Mouse (Mus musculus) heart, postnatal 36 days (tissue): ENCODE measurements at regions not wholly inside any gene's neighbourhood (a gene's known extent, or its start where the extent isn't known, plus 50 kb on each side); places are given as distances from the start of the nearest gene placed in this dataset.
A peak's percentile ranks its signal among the peaks of the same experiment; 100 is the strongest.

Source experiments
- DNase-seq, 2 experiments: peaks; one replicate each; pipeline ENCODE4 v3.0.0; 2021 to 2022
- intact Hi-C: fragments of 180-260 bp; cut with DNase I; formaldehyde crosslinking; loops from one replicate; pipeline ENCODE4 v1.15.1; 2025

GRCm38 (mm10) chr13:37559706-37560313 is 214.8 kb downstream of the Ly86 start:
- intact Hi-C loops = loop anchor here (5.0 kb wide), 1 partner anchor 42 kb away; no protein-coding TSS in a partner anchor
- no peak for DNase-seq

GRCm38 (mm10) chr13:37560387-37560786 is 215.4 kb downstream of the Ly86 start:
- peak in 1 of 2 experiments; percentile 36 for DNase-seq
- intact Hi-C loops = loop anchor here (5.0 kb wide), 1 partner anchor 42 kb away; no protein-coding TSS in a partner anchor

- intact Hi-C loops = loop anchor here (5.0 kb wide), 1 partner anchor 42 kb away; no protein-coding TSS in a partner anchor
- DNase-seq = no peak
These were observed 215.8 kb downstream of the Ly86 start for GRCm38 (mm10) chr13:37560800-37561199.

GRCm38 (mm10) chr13:37561437-37561836 is 216.4 kb downstream of the Ly86 start:
- no peak for DNase-seq
- intact Hi-C loops = loop anchor here (5.0 kb wide), 1 partner anchor 41 kb away; no protein-coding TSS in a partner anchor

- DNase-seq = peak; percentile 47 to 56
- intact Hi-C loops = loop anchor here (5.0 kb wide), 1 partner anchor 40 kb away; no protein-coding TSS in a partner anchor
These were observed 216.1 kb upstream of the Rreb1 start for GRCm38 (mm10) chr13:37562141-37562540.

GRCm38 (mm10) chr13:37562652-37563051 is 215.5 kb upstream of the Rreb1 start:
- peak in 1 of 2 experiments; percentile 44 for DNase-seq
- intact Hi-C loops = loop anchor here (5.0 kb wide), 1 partner anchor 40 kb away; no protein-coding TSS in a partner anchor

- intact Hi-C loops = no loop called here
- DNase-seq = no peak
These were observed 209.1 kb upstream of the Rreb1 start for GRCm38 (mm10) chr13:37569051-37569450.

GRCm38 (mm10) chr13:37569486-37569885 is 208.7 kb upstream of the Rreb1 start:
- no peak for DNase-seq
- intact Hi-C loops = no loop called here

- DNase-seq = no peak
- intact Hi-C loops = no loop called here
These were observed 205.2 kb upstream of the Rreb1 start for GRCm38 (mm10) chr13:37572983-37573382.

GRCm38 (mm10) chr13:37579231-37579630 is 199.0 kb upstream of the Rreb1 start:
- intact Hi-C loops = no loop called here
- DNase-seq = no peak

- no peak for DNase-seq
- intact Hi-C loops = no loop called here
These were observed 198.4 kb upstream of the Rreb1 start for GRCm38 (mm10) chr13:37579775-37580174.

- DNase-seq = no peak
- intact Hi-C loops = no loop called here
These were observed 197.4 kb upstream of the Rreb1 start for GRCm38 (mm10) chr13:37580806-37581205.

GRCm38 (mm10) chr13:37581374-37581773 is 196.8 kb upstream of the Rreb1 start:
- intact Hi-C loops = no loop called here
- DNase-seq = no peak

GRCm38 (mm10) chr13:37585476-37585875 is 192.7 kb upstream of the Rreb1 start:
- intact Hi-C loops = no loop called here
- no peak for DNase-seq

- no peak for DNase-seq
- intact Hi-C loops = no loop called here
These were observed 191.7 kb upstream of the Rreb1 start for GRCm38 (mm10) chr13:37586511-37586910.

GRCm38 (mm10) chr13:37587911-37588310 is 190.3 kb upstream of the Rreb1 start:
- no peak for DNase-seq
- intact Hi-C loops = no loop called here

- intact Hi-C loops = no loop called here
- DNase-seq = peak; percentile 15 to 30
These were observed 189.5 kb upstream of the Rreb1 start for GRCm38 (mm10) chr13:37588528-37589176.

GRCm38 (mm10) chr13:37592149-37592548 is 186.1 kb upstream of the Rreb1 start:
- intact Hi-C loops = no loop called here

GRCm38 (mm10) chr13:37595196-37595595 is 183.0 kb upstream of the Rreb1 start:
- DNase-seq = no peak

More at GRCm38 (mm10) chr13:37592149-37592548, 186.1 kb upstream of the Rreb1 start:
- DNase-seq = no peak

GRCm38 (mm10) chr13:37597575-37597974 is 180.6 kb upstream of the Rreb1 start:
- DNase-seq = no peak
- intact Hi-C loops = no loop called here

More at GRCm38 (mm10) chr13:37595196-37595595, 183.0 kb upstream of the Rreb1 start:
- intact Hi-C loops = no loop called here

GRCm38 (mm10) chr13:37598165-37598775 is 179.9 kb upstream of the Rreb1 start:
- intact Hi-C loops = no loop called here
- no peak for DNase-seq
